Mouse (Mus musculus) bone marrow macrophage, adult 2 months (primary cell): ENCODE data around the gene Gm572. TPM values are rescaled to one million over a fixed set of nuclear protein-coding genes. Genes with fewer than 3 reads are reported as not detected.

ENCODE experiments used
- H3K27ac ChIP-seq: 2 replicates; pipeline ENCODE4 v1.5.1; 2012; ENCODE audit warnings: low read depth, low read length; ENCODE audit not compliant: insufficient read depth
- H3K4me1 ChIP-seq: 2 replicates; pipeline ENCODE4 v1.6.1; 2012; ENCODE audit warnings: low read length; ENCODE audit not compliant: control insufficient read depth, insufficient read depth
- H3K4me3 ChIP-seq: 2 replicates; pipeline ENCODE4 v1.5.1; 2012; ENCODE audit warnings: mild to moderate bottlenecking, low read length, moderate library complexity; ENCODE audit not compliant: insufficient read depth
- CTCF ChIP-seq: IDR thresholded peaks from 2 replicates; pipeline ENCODE4 v1.5.1; 2012; ENCODE audit warnings: low read depth, mild to moderate bottlenecking, low read length, moderate library complexity
- POLR2A ChIP-seq: IDR thresholded peaks from 2 replicates; pipeline ENCODE4 v1.6.1; 2012; ENCODE audit warnings: mild to moderate bottlenecking, low read depth, low read length, borderline replicate concordance
- polyA plus RNA-seq: library from polyadenylated mRNA; stranded (reverse); fragments of >200 nt; gene quantifications from 2 replicates; pipeline ENCODE4 v1.2.4, GENCODE M21; 2012; ENCODE audit not compliant: missing spikeins, insufficient read depth, insufficient read length

Gene Gm572
- polyA plus RNA-seq, 1 experiment, result not detected

GRCm38 (mm10) chr4:148625010-148625409 is 18.1 kb upstream of the Gm572 start:
- TF ChIP-seq CTCF, result no peak
- TF ChIP-seq POLR2A, result no peak
- Histone ChIP-seq H3K4me3 (peak overlapping the region; percentile 96), H3K27ac (no peak overlapping the region), H3K4me1 (peaks cover 19% of the 10 kb centered on the region)

GRCm38 (mm10) chr4:148625756-148626622 is 17.1 kb upstream of the Gm572 start:
- H3K4me3 ChIP-seq, result peak overlapping the region; percentile 96
- peak overlapping the region; percentile 94 for H3K27ac ChIP-seq
- peaks cover 19% of the 10 kb centered on the region for H3K4me1 ChIP-seq
- TF ChIP-seq POLR2A (no peak), CTCF (no peak)

- peak within 1 kb of the TSS; percentile 94 for H3K27ac ChIP-seq
- peaks cover 21% of the 10 kb centered on the region for H3K4me1 ChIP-seq
- no peak for TF ChIP-seq CTCF
- no peak for TF ChIP-seq POLR2A
- peak within 1 kb of the TSS; percentile 96 for H3K4me3 ChIP-seq
These were observed 16.4 kb upstream of the Gm572 start, which contains the start of gene Tardbp for GRCm38 (mm10) chr4:148626623-148627185. TSS of gene Tardbp (minus strand) at chr4:148627019.

- peak overlapping the region; percentile 21; the same call in 1 of the 2 replicates for H3K27ac ChIP-seq
- peak overlapping the region; percentile 14; the same call in 1 of the 2 replicates for H3K4me3 ChIP-seq
- H3K4me1 ChIP-seq, result peaks cover 23% of the 10 kb centered on the region
- TF ChIP-seq POLR2A (no peak), CTCF (no peak)
These were observed 15.9 kb upstream of the Gm572 start for GRCm38 (mm10) chr4:148627246-148627645.

- no peak overlapping the region for H3K27ac ChIP-seq
- TF ChIP-seq POLR2A, result no peak
- TF ChIP-seq CTCF, result no peak
- H3K4me1 ChIP-seq, result peaks cover 13% of the 10 kb centered on the region
- H3K4me3 ChIP-seq, result no peak overlapping the region
These were observed 11.0 kb upstream of the Gm572 start for GRCm38 (mm10) chr4:148632013-148632692.

GRCm38 (mm10) chr4:148633395-148634061 is 9.6 kb upstream of the Gm572 start:
- Histone ChIP-seq H3K4me3 (no peak overlapping the region), H3K4me1 (peaks cover 10% of the 10 kb centered on the region), H3K27ac (no peak overlapping the region)
- TF ChIP-seq POLR2A (no peak), CTCF (no peak)

GRCm38 (mm10) chr4:148635309-148635708 is 7.8 kb upstream of the Gm572 start:
- Histone ChIP-seq H3K4me3 (no peak overlapping the region), H3K27ac (no peak overlapping the region), H3K4me1 (peaks cover 10% of the 10 kb centered on the region)
- TF ChIP-seq CTCF (no peak), POLR2A (no peak)

GRCm38 (mm10) chr4:148638302-148638701 is 4.8 kb upstream of the Gm572 start:
- TF ChIP-seq POLR2A (no peak), CTCF (no peak)
- no peak overlapping the region for H3K4me3 ChIP-seq
- no peak overlapping the region for H3K27ac ChIP-seq
- H3K4me1 ChIP-seq, result no peaks in the 10 kb centered on the region

GRCm38 (mm10) chr4:148639455-148639854 is 3.7 kb upstream of the Gm572 start:
- H3K4me3 ChIP-seq, result no peak overlapping the region
- TF ChIP-seq POLR2A (no peak), CTCF (no peak)
- no peak overlapping the region for H3K27ac ChIP-seq
- no peaks in the 10 kb centered on the region for H3K4me1 ChIP-seq

GRCm38 (mm10) chr4:148641121-148641520 is 2.0 kb upstream of the Gm572 start:
- TF ChIP-seq POLR2A, result no peak
- no peak for TF ChIP-seq CTCF

More at GRCm38 (mm10) chr4:148641121-148641520, 2.0 kb upstream of the Gm572 start:
- H3K4me1 ChIP-seq, result no peaks in the 10 kb centered on the region
- H3K27ac ChIP-seq, result no peak overlapping the region
- no peak overlapping the region for H3K4me3 ChIP-seq
